Mouse (Mus musculus) liver, embryonic 15.5 days (tissue): ENCODE data around the gene Gm44973. TPM values are rescaled to one million over a fixed set of nuclear protein-coding genes. Genes with fewer than 3 reads are reported as not detected.
"Not testable (repeated sequence)": the region's sequence is repeated elsewhere in the genome, so short reads cannot be mapped to it uniquely, and the experiment has no call there.

Experiments used
- ATAC-seq: fragments of 200-750 bp; cut with Nextera tagmentation; 2 replicates; pipeline ENCODE4 v1.8.0; 2017; ENCODE audit warnings: moderate number of reproducible peaks, mild to moderate bottlenecking, moderate library complexity; ENCODE audit not compliant: insufficient read depth
- H3K27ac ChIP-seq: fragments of 300-500 bp; sonication (generic); replicated peaks from 2 replicates; pipeline ENCODE4 v1.5.1; 2015; ENCODE audit warnings: mild to moderate bottlenecking, inconsistent platforms
- H3K27me3 ChIP-seq: fragments of 300-500 bp; sonication (generic); 2 replicates; pipeline ENCODE4 v1.6.1; 2015; ENCODE audit warnings: mild to moderate bottlenecking, inconsistent platforms
- H3K36me3 ChIP-seq: fragments of 300-500 bp; sonication (generic); replicated peaks from 2 replicates; pipeline ENCODE4 v1.6.1; 2015; ENCODE audit warnings: moderate library complexity, mild to moderate bottlenecking, inconsistent platforms
- H3K4me1 ChIP-seq: fragments of 300-500 bp; sonication (generic); replicated peaks from 2 replicates; pipeline ENCODE4 v1.6.1; 2015; ENCODE audit warnings: inconsistent platforms
- H3K4me2 ChIP-seq: fragments of 300-500 bp; sonication (generic); 2 replicates; pipeline ENCODE4 v1.6.1; 2015; ENCODE audit warnings: moderate library complexity, mild to moderate bottlenecking, inconsistent platforms
- H3K4me3 ChIP-seq: fragments of 300-500 bp; sonication (generic); replicated peaks from 2 replicates; pipeline ENCODE4 v1.5.1; 2015; ENCODE audit warnings: mild to moderate bottlenecking, inconsistent platforms
- H3K9ac ChIP-seq: fragments of 300-500 bp; sonication (generic); 2 replicates; pipeline ENCODE4 v1.6.1; 2015; ENCODE audit warnings: moderate library complexity, mild to moderate bottlenecking, inconsistent platforms
- H3K9me3 ChIP-seq: fragments of 300-500 bp; sonication (generic); replicated peaks from 2 replicates; pipeline ENCODE4 v1.6.1; 2016; ENCODE audit warnings: inconsistent platforms
- whole genome bisulfite sequencing: fragments of 180-500 bp; shearing (Covaris S2); methylation state at CpG from one replicate; pipeline ENCODE4 v1.1.7; 2015; ENCODE audit warnings: mixed read lengths; ENCODE audit not compliant: insufficient replicate concordance; 5-methylcytosine and 5-hydroxymethylcytosine counted together
- polyA plus RNA-seq: library from polyadenylated mRNA; unstranded; fragments of >200 nt; fragmentation: Nextera tagmentation; extraction: Ambion mirVana; gene quantifications from 2 replicates; pipeline ENCODE4 v1.2.1, GENCODE M21; 2015

The Gm44973 gene
- polyA plus RNA-seq, 1 experiment from 2014 or later, result 0.53 TPM

DNA sequence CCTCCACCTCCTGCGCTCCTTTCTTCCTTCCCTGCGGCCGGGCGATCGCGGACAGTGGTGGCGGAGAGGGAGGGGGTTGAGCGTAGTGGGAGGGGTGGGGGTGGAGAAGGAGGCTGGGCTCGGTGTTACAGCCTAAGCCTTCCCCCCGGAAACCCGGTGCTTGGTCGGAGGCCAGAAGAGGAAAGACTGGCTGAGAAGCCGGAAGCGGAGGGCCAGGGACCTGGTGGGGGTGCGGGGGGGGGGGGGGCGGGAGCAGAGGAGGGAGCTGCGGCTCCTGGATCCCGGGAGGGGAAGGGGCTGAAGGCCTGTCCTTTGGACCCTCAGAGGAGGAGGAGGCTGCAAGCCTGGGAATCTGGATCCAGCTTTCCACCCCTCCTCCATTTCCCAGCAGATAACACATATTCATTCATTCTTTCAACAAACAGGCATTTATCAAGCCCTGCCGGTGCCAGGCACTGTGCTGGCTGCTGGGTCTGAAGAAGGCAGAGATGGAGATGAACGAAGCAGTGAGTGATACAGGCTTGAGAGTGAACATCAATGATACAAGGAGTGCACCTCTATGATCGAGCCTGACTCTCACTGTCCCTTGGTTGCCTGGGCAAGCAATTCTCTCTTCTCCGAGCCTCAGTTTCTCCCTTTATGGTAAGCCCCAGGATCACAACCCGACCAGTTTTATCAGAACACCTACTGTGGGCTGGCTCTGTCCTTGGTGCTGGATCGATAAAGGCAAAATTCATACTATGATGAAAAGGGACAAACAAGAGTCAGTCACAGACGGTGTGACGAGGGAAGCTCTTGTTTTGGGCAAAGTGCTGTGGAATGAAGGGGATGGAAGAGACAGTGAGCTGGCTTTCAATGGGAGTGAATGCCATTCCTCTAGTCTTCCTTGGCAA lies 19.0 kb upstream of the Gm44973 start, which contains the start of gene Zfp579:
TSS of gene Zfp579 (minus strand) at position 156 of the 893 bp plus-strand sequence.
- H3K27ac ChIP-seq, result no peak within 1 kb of the TSS
- H3K9me3 ChIP-seq, result no peaks in the 10 kb centered on the region
- H3K4me2 ChIP-seq, result peak within 1 kb of the TSS; percentile 60
- peaks cover 39% of the 10 kb centered on the region for H3K27me3 ChIP-seq
- peak within 1 kb of the TSS; percentile 36; the same call in 1 of the 2 replicates for H3K9ac ChIP-seq
- peak; percentile 73 for ATAC-seq
- no peaks in the 10 kb centered on the region; the same call in 1 of the 2 replicates for H3K36me3 ChIP-seq
- 6% methylated on average over 16 of the region's 26 CpGs for WGBS
- no peaks in the 10 kb centered on the region for H3K4me1 ChIP-seq
- H3K4me3 ChIP-seq, result peak within 1 kb of the TSS; percentile 56

DNA sequence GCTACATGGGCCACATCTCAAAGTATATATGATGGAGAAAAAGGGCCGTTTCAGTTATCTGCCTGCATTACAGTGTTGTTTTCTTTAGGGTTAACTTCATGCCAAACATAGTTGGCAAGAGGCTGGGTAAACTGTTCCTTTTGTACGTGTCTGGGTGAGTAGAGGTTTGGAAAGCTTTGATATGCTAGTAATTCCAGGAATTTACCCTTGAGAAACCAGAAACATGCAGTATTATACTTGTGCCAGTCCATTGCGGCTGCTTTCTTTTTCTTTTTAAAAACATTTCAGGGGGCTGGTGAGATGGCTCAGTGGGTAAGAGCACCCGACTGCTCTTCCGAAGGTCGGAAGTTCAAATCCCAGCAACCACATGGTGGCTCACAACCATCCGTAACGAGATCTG lies 18.4 kb upstream of the Gm44973 start:
- Histone ChIP-seq H3K9me3 (no peaks in the 10 kb centered on the region), H3K27me3 (peaks cover 39% of the 10 kb centered on the region), H3K4me2 (no peak overlapping the region), H3K4me1 (no peaks in the 10 kb centered on the region), H3K27ac (no peak overlapping the region), H3K4me3 (no peak overlapping the region), H3K9ac (no peak overlapping the region), H3K36me3 (no peaks in the 10 kb centered on the region; the same call in 1 of the 2 replicates)
- no peak for ATAC-seq
- WGBS, result 64% methylated on average over 8 of the region's 8 CpGs

DNA sequence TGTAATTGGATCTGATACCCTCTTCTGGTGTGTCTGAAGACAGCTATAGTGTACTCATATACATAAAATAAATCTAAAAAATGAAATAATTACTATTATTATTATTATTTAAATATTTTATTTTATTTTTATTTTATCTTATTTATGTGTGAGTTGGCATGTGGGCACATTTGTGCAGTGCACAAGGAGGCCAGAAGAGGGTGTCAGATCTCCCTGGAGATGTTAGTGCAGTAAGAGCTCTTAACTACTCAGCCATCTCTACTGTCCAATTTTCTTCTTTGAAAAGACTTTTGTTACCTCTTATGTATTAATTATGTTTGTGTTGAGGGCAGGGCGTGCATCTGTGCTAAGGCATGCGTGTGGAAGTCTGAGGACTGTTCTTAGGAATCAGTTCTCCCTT lies 15.4 kb upstream of the Gm44973 start:
- no peak for ATAC-seq
- Histone ChIP-seq H3K4me2 (no peak overlapping the region), H3K27ac (no peak overlapping the region), H3K4me3 (no peak overlapping the region), H3K36me3 (no peaks in the 10 kb centered on the region), H3K9ac (no peak overlapping the region), H3K4me1 (no peaks in the 10 kb centered on the region), H3K27me3 (peaks cover 17% of the 10 kb centered on the region), H3K9me3 (no peaks in the 10 kb centered on the region)
- WGBS, result 41% methylated on average over 2 of the region's 2 CpGs

DNA sequence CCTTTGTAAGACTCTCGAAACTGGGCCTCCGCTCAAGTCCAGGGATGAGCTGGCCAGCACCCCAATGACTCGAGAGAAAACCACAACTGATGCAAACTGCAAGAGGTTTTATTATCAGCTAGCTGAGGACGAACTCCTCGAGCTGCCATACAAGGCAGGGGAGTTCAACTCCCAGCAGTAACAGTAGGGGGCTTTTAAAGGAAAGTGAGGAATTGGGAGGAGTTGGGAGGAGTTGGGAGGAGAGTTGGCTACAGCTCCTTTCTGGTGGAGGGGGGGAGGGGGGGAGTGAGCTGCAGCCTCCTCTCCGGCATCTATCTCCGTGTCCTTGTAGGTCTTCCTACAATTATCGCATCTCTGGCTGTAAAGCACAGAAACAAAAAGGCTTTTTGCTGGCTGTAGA lies 12.4 kb upstream of the Gm44973 start:
- H3K27me3 ChIP-seq, H3K9ac ChIP-seq, ATAC-seq, H3K4me2 ChIP-seq, H3K4me1 ChIP-seq, H3K9me3 ChIP-seq, H3K27ac ChIP-seq, H3K4me3 ChIP-seq: not testable (repeated sequence)
- H3K36me3 ChIP-seq, result peaks cover 12% of the 10 kb centered on the region
- 63% methylated on average over 8 of the region's 8 CpGs for WGBS

DNA sequence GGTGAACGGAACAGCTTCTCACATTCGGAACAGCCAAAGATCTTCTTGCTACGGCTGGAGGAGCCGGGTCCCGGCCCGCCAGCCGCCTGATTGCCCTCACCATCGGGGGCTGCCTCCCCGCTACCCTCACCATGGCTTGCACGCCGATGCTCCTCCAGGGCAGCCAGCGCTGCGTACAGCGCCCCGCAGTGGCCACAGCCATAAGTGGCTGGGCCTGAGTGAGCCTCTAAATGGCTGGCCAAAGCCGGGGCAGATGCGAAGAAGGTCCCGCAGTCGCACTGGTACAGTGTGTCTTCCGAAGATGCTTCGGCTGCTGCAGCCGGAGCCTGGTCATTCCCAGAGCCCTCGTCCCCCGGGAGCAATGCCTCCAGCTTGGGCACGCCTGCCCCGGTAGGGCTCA lies 7.1 kb upstream of the Gm44973 start:
- no peaks in the 10 kb centered on the region for H3K9me3 ChIP-seq
- H3K36me3 ChIP-seq, result peaks cover 64% of the 10 kb centered on the region
- no peak overlapping the region for H3K9ac ChIP-seq
- WGBS, result 92% methylated on average over 26 of the region's 26 CpGs
- no peak overlapping the region for H3K27ac ChIP-seq
- no peak for ATAC-seq
- no peak overlapping the region for H3K4me3 ChIP-seq
- peaks cover 3% of the 10 kb centered on the region for H3K4me1 ChIP-seq
- no peaks in the 10 kb centered on the region for H3K27me3 ChIP-seq
- H3K4me2 ChIP-seq, result no peak overlapping the region

DNA sequence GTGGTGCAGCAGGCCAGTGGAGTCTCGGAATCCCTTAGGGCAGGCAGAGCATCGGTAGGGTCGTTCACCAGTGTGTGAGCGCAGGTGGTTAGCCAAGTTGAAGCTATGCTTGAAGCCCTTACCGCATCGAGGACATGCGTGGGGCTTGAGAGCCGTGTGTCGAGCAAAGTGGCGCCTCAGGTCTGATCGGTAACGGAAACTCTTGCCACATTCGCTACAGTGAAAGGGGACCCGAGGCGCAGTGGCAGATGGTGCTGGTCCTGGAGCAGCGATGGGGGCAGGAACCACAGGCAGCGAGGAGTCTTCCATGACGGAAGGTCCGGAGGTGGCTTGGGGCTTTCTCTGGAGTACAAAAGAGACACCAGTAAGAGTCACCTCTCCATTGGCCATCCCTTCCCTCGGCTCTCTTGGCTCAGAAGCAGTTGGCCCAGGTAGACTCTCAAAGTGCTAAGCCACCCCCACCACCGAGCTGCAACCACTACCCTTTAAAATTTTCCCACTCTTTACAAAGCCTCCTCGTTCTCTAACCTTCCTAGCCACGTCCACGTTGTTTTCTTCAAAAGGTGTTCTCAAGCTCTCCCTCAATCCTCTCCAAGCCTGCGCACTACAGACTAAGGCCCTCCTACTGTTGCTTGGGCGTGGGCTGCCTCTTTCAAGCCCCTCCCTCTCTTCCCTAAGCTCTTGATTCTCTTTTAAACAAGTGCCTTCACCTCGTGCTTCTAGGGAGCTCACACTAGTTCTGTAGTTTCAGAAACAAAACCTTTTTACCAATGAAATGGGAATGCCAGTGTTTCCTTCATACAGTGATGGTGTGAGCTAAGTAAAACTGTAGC lies 2.4 kb upstream of the Gm44973 start:
- Histone ChIP-seq H3K27me3 (no peaks in the 10 kb centered on the region), H3K9me3 (no peaks in the 10 kb centered on the region), H3K36me3 (peaks cover 65% of the 10 kb centered on the region), H3K9ac (no peak overlapping the region), H3K27ac (no peak overlapping the region; the same call in 1 of the 2 replicates), H3K4me3 (peak overlapping the region; percentile 77), H3K4me2 (peak overlapping the region; percentile 93), H3K4me1 (peaks cover 22% of the 10 kb centered on the region)
- 79% methylated on average over 27 of the region's 27 CpGs for WGBS
- ATAC-seq, result no peak

DNA sequence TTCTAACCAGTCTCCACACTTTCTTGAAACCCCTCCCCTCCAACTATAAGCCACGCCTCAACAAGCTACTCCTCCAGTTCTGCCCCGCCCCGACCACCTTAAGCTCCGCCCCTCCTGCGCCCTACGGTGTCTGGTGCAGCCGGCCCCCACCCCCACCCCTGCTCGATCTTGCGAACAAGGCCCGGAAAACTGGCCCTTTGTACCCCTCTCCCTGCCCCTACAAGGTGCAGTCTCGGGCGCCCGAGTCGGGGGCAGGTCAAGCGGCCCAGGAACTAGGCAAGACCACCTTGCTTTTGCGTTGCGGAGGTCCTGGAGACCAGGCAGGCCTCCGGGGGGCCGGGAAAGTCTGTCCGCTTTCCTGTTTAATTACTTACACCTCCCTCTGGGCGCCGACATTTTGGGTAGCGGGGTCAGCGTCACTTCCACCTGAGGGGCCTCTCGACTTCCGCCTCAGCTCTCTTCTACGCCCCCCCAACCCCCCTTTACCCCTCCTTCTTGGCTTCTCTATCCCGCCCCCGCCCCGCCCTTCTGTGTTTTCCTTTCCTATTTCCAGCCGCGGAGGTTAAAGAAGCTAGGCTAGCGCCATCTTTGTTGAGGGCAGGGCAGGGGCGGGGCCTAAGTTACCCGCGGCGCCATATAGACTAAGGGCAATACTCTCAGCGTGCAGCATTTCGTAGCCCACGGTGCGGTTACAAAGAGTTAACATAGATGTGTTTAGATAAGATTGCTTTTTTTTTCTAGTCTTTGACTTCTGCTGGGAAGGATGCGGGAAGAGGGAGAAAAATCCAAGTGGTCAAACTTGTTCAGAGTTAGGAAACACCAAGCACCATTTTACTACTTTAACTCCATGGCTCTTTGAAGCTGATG lies 812 bp upstream of the Gm44973 start, which contains the start of the genes Zfp524 and Fiz1:
TSS of gene Zfp524 (plus strand) at position 165 of the 867 bp plus-strand sequence.
TSS of gene Fiz1 (minus strand) at position 447 of the 867 bp plus-strand sequence.
- Histone ChIP-seq H3K4me3 (peak within 1 kb of the TSS; percentile 77), H3K4me1 (peaks cover 34% of the 10 kb centered on the region), H3K9ac (peak within 1 kb of the TSS; percentile 81), H3K27me3 (no peaks in the 10 kb centered on the region), H3K36me3 (peaks cover 55% of the 10 kb centered on the region), H3K27ac (peak within 1 kb of the TSS; percentile 98), H3K9me3 (no peaks in the 10 kb centered on the region), H3K4me2 (peak within 1 kb of the TSS; percentile 93)
- ATAC-seq, result peak; percentile 81
- under 1% methylated on average over 42 of the region's 42 CpGs for WGBS

DNA sequence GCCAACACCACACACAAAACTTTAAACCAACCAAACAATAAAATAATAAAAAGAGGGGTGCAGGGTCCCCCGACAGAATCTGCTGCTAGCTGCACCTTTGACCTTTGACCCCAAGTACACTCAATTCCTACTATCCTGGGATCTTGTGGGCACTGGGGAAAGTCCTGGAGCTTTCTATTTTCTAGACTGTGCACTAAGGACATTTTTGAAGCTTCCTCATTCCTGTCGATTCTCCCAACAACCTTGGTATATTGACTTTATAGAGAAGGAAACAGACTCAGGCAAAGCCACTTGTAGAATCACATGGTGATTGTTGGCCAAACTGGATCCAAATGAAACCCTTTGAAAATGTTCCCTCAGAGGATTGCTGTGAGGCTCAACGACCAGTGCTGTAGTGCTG lies 761 bp downstream of the Gm44973 start:
- peak overlapping the region; percentile 77 for H3K4me3 ChIP-seq
- ATAC-seq, result no peak
- no peaks in the 10 kb centered on the region for H3K27me3 ChIP-seq
- H3K9me3 ChIP-seq, result no peaks in the 10 kb centered on the region
- peaks cover 39% of the 10 kb centered on the region for H3K36me3 ChIP-seq
- 41% methylated on average over 3 of the region's 3 CpGs for WGBS
- H3K4me1 ChIP-seq, result peaks cover 42% of the 10 kb centered on the region
- H3K27ac ChIP-seq, result peak overlapping the region; percentile 98
- peak overlapping the region; percentile 81 for H3K9ac ChIP-seq
- H3K4me2 ChIP-seq, result peak overlapping the region; percentile 93

DNA sequence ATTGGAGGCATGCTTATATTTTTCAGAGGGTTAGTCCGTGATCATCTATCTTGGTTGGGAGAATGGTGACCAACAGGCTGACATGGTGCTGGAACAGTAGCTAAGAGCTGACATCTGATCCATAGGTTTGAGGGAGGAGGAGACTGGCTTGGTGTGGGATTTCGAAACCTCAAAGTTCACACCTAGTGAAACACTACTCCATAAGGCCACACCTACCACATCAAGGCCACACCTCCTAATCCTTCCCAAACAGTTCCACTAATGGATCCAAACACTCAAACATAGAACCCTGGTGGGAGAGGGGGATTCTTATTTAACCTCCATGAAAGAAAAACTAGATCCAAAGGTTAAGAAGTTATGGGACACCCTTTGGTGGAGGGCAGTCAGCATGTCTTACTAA lies 1.6 kb downstream of the Gm44973 start:
- H3K4me2 ChIP-seq, result no peak overlapping the region
- H3K9me3 ChIP-seq, result no peaks in the 10 kb centered on the region
- H3K9ac ChIP-seq, result no peak overlapping the region
- H3K4me1 ChIP-seq, result peaks cover 50% of the 10 kb centered on the region
- 90% methylated on average over 2 of the region's 2 CpGs for WGBS
- no peaks in the 10 kb centered on the region for H3K27me3 ChIP-seq
- no peak for ATAC-seq
- H3K4me3 ChIP-seq, result no peak overlapping the region
- H3K36me3 ChIP-seq, result peaks cover 30% of the 10 kb centered on the region
- no peak overlapping the region for H3K27ac ChIP-seq

DNA sequence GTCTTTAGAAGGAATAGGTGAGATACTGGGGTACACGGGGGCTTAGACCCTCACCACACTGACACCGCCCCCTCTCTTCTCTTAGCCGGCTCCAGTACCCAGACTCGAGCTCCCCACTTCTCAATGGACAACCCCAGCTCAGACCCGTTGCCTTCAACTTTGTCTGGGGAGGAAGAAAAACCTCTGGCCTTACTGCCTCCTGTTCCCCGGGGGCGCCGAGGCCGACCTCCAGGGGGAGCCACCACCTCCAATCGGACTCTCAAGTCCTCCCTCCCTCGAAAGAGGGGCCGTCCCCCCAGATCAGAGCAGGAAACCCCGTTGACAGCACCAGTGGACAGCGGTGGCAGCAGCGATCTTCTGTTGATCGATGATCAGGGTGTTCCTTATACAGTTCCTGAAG lies 2.1 kb downstream of the Gm44973 start:
- ATAC-seq, result no peak
- Histone ChIP-seq H3K27ac (no peak overlapping the region), H3K27me3 (no peaks in the 10 kb centered on the region), H3K4me2 (no peak overlapping the region), H3K36me3 (peaks cover 28% of the 10 kb centered on the region), H3K9ac (no peak overlapping the region), H3K9me3 (no peaks in the 10 kb centered on the region), H3K4me1 (peaks cover 55% of the 10 kb centered on the region), H3K4me3 (no peak overlapping the region)
- 82% methylated on average over 16 of the region's 16 CpGs for WGBS
